Mouse (Mus musculus): ENCODE measurements around the gene Krt12.

Gene Krt12

GRCm38 (mm10) chr11:99413247-99413646, 8.8 kb downstream of the Krt12 start:
- in situ Hi-C loops (cut with MboI; ENCODE audit: low pct_unique_long_range_greater_than_20kb in 1 of 2, low sequenced_read_pairs in 2 of 2, unreplicated experiment in 1 of 2) = no loop called here

DNA sequence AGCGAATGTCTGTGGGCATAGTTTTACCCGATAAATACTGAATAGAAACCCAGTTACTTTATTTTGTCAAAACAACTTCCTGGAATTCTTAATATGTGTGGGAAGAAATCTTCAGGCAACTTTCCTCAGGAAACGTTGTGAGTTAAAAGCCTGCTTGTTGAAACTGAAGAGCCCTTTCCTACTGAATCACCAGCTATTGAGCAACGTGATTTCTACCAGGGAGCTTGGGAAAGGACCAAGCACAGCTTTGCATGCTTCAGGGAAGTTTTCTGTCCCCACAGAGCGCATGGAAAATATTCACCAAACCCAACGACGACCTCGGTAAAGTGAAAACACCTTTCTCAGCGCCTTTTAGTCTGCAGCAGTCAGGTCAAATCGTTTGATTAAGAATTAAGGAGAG, 15.9 kb downstream of the Krt12 start:
- in situ Hi-C loops (cut with MboI; ENCODE audit: low pct_unique_long_range_greater_than_20kb in 1 of 2, low sequenced_read_pairs in 2 of 2, unreplicated experiment in 1 of 2) = no loop called here

DNA sequence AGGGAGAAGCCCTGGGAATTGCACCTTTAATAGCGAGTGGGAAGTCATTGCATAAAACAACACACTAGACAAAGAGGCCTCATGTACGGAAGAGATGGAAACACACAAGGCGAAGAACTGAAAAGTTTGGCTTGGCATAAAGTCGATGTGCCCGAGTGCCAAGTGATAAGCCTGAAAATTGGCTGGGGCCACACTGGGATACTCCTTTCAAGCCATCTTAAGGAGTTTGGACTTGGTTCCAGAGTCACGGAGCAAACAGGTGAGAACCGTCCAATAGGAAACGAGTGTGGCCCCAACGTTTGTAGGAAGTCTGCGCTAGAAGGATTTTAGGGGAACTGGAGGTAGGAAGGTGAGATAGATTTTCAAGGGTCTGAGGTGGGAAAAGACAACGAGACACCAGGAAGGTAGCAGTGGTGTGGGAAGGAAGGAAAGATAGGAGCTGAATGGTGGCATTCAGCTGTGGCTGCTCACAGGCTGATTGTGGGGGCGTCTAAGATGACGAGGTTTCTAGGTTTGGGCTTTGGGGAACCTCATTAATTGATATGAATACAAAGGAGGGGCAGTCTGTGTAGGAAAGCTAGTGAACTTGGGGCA, 22.0 kb downstream of the Krt12 start:
- in situ Hi-C loops (cut with MboI; ENCODE audit: low pct_unique_long_range_greater_than_20kb in 1 of 2, low sequenced_read_pairs in 2 of 2, unreplicated experiment in 1 of 2) = no loop called here

- in situ Hi-C loops (cut with MboI; ENCODE audit: low pct_unique_long_range_greater_than_20kb in 1 of 2, low sequenced_read_pairs in 2 of 2, unreplicated experiment in 1 of 2) = no loop called here
Observed at GRCm38 (mm10) chr11:99398832-99399231, 23.2 kb downstream of the Krt12 start.

DNA sequence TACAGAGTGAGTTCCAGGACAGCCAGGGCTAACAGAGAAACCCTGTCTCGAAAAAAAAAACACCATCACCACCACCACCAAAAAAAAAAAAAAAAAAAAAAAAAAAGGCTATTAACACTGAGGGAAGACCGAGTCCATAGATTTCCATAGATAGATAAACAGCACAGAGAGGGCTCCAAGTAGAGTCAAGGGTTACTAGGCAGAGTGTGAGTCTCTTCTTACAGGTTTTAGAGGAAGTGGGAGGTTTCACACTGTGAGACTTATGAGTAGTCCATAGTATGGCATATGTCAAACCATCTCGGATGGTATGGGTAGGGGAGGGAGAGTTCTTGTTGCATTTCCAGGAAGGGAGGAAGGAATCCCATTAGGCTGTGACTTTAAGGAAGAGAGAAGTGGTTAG, 24.0 kb downstream of the Krt12 start:
- in situ Hi-C loops (cut with MboI; ENCODE audit: low pct_unique_long_range_greater_than_20kb in 1 of 2, low sequenced_read_pairs in 2 of 2, unreplicated experiment in 1 of 2) = no loop called here

- in situ Hi-C loops (cut with MboI; ENCODE audit: low pct_unique_long_range_greater_than_20kb in 1 of 2, low sequenced_read_pairs in 2 of 2, unreplicated experiment in 1 of 2) = no loop called here
Observed at GRCm38 (mm10) chr11:99396661-99397060, 25.4 kb downstream of the Krt12 start.

DNA sequence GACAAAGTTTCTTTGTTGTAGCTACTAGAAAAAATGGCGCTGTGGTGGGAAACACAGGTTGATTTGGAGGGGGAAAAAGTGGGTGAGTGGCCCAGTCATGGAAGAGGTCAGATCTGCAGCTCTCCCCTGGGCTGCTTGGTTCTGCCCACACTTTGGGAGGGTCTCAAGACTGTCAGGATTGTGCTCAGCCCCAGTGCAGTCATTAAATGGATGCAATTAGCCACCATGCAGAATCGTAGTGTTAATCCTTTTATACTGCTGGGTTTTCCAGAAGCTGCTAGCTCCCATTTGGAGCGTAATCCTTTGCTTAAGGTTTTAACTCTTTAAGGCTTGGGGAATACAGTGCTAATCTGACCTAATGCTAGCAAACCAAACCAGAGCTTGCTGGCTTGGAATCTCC, 26.0 kb downstream of the Krt12 start:
- in situ Hi-C loops (cut with MboI; ENCODE audit: low pct_unique_long_range_greater_than_20kb in 1 of 2, low sequenced_read_pairs in 2 of 2, unreplicated experiment in 1 of 2) = no loop called here

DNA sequence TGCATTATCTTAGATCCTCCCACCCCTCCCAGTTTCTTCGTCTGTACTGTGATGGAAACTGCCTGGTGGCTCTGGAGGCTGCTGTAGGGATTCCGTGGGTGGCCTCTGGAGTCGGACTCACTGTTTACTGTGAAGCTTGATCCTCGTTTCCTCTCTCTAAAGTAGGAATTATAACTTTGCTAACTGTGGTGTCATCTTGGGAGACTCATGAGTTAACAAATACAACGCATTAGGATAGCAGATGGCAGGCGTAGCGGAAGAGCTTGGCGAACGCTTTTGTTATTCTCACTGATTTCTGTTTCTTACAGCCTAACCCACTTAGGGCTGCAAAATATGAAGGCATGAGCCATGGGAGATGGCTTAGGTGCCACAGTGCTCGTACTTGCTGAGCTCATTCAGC, 29.6 kb downstream of the Krt12 start:
- in situ Hi-C loops (cut with MboI; ENCODE audit: low pct_unique_long_range_greater_than_20kb in 1 of 2, low sequenced_read_pairs in 2 of 2, unreplicated experiment in 1 of 2) = no loop called here

GRCm38 (mm10) chr11:99391375-99391774, 30.7 kb downstream of the Krt12 start:
- in situ Hi-C loops (cut with MboI; ENCODE audit: low pct_unique_long_range_greater_than_20kb in 1 of 2, low sequenced_read_pairs in 2 of 2, unreplicated experiment in 1 of 2) = no loop called here

DNA sequence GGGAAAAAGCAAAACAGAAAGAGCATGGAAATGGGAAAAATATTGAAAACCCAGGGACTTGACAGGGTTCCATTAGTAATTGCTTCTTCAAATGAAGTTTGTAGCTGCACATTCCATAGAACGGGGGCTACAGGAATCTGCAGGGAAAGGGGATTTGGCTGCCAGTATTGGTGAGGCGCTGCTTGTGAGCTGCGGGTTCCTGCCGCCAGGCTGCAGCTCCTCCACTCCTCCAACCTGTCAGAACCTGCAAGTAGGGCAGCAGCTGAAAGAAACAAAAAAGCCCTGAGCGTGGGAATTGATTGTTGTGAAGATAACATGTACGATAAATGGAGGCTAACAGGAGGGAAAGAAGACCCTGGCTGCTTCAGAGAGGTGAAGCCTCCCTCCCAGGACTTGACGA, 31.2 kb downstream of the Krt12 start:
- in situ Hi-C loops (cut with MboI; ENCODE audit: low pct_unique_long_range_greater_than_20kb in 1 of 2, low sequenced_read_pairs in 2 of 2, unreplicated experiment in 1 of 2) = no loop called here

DNA sequence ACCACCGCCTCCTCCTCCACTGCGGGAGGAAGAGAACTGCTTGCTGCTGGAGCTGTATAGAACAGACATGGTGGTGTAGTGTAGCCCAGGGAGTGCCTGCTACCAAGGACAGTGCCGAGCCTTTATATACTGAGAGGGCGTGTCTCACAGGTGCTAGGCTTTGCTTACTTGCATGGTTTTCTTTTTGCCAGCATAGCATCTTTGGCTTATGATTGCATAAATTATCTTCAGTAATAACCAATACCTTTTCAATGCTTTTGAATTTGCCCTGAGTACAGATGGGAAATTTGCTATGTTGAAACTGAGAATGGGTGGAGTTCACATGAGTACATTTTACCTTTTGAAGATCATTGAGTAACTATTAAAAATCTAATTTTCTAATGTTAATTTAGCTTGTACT, 32.8 kb downstream of the Krt12 start, which contains the start of gene Krt10:
TSS of gene Krt10 (minus strand) at position 101 of the 400 bp plus-strand sequence.
- in situ Hi-C loops (cut with MboI; ENCODE audit: low pct_unique_long_range_greater_than_20kb in 1 of 2, low sequenced_read_pairs in 2 of 2, unreplicated experiment in 1 of 2) = no loop called here

- in situ Hi-C loops (cut with MboI; ENCODE audit: low pct_unique_long_range_greater_than_20kb in 1 of 2, low sequenced_read_pairs in 2 of 2, unreplicated experiment in 1 of 2) = no loop called here
Observed at GRCm38 (mm10) chr11:99388661-99389060, 33.4 kb downstream of the Krt12 start.

DNA sequence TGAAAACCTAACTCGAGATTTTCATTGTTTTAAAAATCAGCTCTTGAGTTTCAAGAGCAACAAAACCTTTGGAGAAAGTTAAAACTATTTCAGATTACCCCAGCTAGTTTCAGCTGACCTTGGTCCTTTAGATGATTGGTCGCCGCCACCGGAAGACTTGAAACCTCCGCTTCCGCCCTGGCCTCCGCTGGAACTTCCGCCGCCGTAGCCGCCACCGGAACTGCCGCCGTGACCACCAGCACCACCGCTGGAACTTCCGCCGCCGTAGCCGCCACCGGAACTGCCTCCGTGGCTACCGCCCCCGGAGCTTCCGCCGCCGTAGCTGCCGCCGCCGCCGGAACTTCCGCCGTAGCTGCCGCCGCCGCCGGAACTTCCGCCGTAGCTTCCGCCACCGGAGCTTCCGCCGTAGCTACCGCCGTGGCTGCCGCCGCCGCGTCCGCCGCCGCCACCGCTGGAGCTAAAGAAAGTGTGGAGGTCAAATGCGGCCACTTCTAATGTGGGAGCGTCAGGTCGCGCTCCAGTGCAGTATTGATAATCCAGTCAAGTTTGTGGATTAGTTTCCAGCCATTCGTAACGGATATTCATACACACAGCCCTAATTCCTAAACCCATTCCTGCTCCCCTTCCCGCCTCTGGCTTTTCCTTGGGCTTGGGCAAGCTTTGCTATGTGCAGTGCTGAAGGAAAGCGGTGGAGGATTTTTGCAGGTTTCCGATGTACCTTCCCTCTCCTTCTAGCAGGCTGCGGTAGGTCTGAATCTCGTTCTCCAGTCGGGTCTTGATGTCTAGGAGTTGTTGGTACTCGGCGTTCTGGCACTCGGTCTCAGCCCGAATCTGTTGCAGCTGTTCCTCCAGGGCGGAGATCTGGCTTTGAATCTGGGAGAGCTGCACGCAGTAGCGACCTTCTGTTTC, 36.0 kb downstream of the Krt12 start:
- in situ Hi-C loops (cut with MboI; ENCODE audit: low pct_unique_long_range_greater_than_20kb in 1 of 2, low sequenced_read_pairs in 2 of 2, unreplicated experiment in 1 of 2) = no loop called here

- in situ Hi-C loops (cut with MboI; ENCODE audit: low pct_unique_long_range_greater_than_20kb in 1 of 2, low sequenced_read_pairs in 2 of 2, unreplicated experiment in 1 of 2) = loop anchor here in 1 of 2 experiments (10.0 kb wide), 1 partner anchor 85 kb away; no protein-coding TSS in a partner anchor
Observed at GRCm38 (mm10) chr11:99379568-99379967, 42.5 kb downstream of the Krt12 start.

DNA sequence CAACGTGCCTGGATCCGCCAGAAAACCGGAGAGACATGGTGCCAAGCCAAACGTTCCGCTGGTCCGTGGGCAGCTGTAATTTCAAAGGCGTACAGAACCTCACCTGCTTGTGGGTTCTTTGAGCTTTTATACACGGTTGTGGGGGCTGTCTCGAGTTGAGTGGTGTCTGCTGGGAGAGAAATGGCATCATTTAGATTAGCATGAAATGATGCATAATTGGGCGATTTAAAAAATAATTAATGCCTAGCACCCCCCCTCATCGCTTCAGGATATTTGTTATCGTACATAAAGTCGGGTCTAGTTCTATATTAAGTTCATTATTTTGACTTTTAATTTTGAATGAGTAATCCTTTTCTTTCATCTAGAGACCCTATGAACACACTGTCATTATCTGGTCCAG, 47.3 kb downstream of the Krt12 start, which contains the start of gene Krt28:
TSS of gene Krt28 (minus strand) at position 101 of the 400 bp plus-strand sequence.
- in situ Hi-C loops (cut with MboI; ENCODE audit: low pct_unique_long_range_greater_than_20kb in 1 of 2, low sequenced_read_pairs in 2 of 2, unreplicated experiment in 1 of 2) = loop anchor here in 1 of 2 experiments (10.0 kb wide), 1 partner anchor 90 kb away; no protein-coding TSS in a partner anchor

DNA sequence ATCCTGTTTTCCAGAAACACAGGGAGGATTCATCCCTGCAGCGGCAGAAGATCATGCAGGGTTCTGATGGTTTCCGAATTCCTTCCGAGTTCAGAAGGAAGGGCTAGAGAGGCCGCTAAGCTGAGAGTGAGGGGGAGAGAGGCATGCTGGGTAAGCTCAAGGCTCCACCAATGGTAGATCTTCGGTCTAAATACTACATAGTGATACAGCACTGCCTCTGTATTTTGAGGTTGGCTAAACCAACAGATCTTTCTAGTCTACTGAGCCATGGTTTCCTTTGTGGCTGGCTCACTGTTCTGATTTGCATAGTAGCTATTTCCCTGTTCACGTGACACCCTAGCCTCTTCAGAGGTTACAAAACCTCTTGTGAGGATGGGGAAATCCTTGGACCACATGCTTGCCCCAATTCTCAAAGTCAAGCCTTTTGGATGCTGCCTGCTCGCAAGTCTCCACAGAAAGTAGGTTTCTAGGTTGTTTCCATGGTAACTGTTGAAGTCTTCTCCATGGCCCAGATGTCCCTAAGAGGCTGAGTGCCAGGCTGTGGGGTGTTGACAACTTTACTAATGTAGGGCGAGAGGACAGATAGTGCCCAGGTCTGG, 52.1 kb downstream of the Krt12 start:
- in situ Hi-C loops (cut with MboI; ENCODE audit: low pct_unique_long_range_greater_than_20kb in 1 of 2, low sequenced_read_pairs in 2 of 2, unreplicated experiment in 1 of 2) = loop anchor here in 1 of 2 experiments (10.0 kb wide), 1 partner anchor 95 kb away; no protein-coding TSS in a partner anchor

- in situ Hi-C loops (cut with MboI; ENCODE audit: low pct_unique_long_range_greater_than_20kb in 1 of 2, low sequenced_read_pairs in 2 of 2, unreplicated experiment in 1 of 2) = no loop called here
Observed at GRCm38 (mm10) chr11:99369229-99369628, 52.8 kb downstream of the Krt12 start.

DNA sequence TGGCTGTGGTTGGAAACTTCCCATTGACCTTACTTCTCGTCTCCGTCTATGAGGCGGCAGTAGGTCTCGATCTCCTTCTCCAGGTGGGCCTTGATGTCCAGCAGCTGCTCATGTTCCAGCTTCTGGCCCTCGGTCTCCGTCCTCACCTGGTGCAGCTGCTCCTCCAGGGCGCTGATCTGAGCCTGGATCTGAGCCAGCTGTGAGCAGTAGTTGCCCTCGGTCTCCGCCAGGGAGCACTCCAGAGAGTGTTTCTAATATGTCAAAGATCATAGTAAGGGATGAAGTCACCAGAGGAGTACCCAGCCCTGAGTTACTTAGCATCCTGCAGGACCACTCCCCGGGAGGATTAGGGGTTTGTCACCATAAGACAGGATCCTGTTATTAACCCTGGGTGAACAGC, 55.3 kb downstream of the Krt12 start:
- in situ Hi-C loops (cut with MboI; ENCODE audit: low pct_unique_long_range_greater_than_20kb in 1 of 2, low sequenced_read_pairs in 2 of 2, unreplicated experiment in 1 of 2) = no loop called here
